Mouse (Mus musculus) lung, postnatal 14 days (tissue): ENCODE results near the gene Asb6.

Source experiments
- DNase-seq: peaks from one replicate; pipeline ENCODE4 v3.0.0; 2021

Gene Asb6

GRCm38 (mm10) chr2:30833644-30834043 lies 3.5 kb upstream of the Asb6 start:
- no peak for DNase-seq

GRCm38 (mm10) chr2:30829315-30829714 lies 818 bp downstream of the Asb6 start:
- no peak for DNase-seq

GRCm38 (mm10) chr2:30827749-30828475 lies 2.2 kb downstream of the Asb6 start:
- DNase-seq, result peak; percentile 97

DNA sequence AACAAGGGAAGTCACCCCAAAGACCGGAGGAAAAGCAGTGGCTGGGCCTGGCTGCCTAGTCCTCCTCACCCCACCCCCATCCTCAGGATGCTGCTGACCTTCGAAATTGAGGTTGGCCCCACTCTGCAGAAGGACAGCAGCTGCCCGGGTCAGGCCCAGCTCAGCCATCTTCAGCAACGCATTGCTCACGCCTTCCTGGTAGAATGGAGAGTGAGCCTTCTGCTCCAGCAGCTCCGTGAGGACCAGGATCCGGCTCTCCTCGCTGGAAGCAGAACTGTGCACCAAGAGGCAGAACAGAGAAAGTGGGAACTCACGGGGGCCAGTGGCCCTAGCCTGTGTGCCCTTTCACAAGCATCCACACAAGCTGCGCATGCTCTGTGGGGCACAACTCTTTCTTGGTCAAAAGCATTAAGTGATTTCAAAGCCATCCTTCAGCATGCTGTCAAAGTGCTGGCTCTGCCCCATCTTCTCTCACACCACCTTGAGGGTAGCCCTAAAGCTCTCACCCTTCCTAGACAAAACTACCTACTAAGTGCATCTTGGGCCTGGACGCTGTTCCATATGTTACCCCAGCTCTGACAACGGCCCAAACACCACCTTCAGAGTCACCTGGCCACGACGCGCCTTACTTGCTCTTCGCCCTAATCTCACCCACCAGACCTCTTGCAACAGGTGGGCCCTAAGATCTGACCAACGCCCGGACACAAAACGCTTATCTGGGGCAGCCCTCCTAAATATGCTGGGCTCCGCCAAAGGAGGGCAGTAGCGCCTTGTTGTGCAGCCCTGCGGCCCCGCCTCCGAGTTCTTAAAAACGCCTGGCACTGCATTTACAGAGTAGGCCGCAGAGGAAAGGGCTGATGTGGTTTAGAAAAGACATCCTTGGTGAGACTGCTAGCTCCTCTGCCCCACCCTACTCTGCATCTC lies 3.0 kb downstream of the Asb6 start:
- peak; percentile 46 for DNase-seq

DNA sequence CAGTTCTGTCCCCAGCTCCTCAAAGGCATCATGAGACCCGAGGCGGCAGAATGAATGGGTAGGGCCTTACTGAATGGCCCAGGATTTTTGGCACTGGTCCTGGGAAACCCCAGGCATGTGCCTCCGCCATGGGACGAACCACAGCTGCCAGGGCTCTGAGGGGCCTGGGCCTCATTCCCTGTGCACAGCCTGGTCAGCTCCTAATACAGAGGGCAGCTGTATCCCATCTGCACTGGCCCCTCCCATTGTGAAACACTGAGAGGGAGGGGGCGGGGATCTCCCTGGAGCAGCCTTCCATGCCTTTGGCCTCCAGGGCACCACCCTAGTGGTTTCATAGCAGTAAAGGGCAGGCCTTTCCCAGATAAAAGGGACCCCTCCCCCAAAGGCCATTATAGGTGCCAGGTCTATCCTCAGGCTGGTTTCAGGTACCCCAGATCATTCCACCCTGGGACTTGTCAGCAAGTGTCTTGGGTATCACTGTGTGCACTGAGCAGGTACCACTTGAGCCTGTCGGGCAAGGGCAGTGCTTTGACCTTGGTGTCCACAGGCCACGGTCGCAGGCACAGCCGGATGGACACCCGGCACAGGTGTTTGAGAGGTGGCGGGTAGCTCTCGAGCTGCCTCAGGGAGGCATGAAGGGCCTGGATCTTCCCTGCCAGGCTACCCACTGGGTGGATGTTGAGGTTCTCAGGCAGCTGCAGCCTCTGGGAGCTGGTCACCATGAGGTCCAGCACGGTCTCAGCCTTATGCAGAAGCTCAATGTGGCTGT lies 6.6 kb downstream of the Asb6 start:
- peak; percentile 75 for DNase-seq

- no peak for DNase-seq
Measured at GRCm38 (mm10) chr2:30822460-30822859, 7.7 kb downstream of the Asb6 start.

- no peak for DNase-seq
Measured at GRCm38 (mm10) chr2:30821073-30821472, 9.1 kb downstream of the Asb6 start.

GRCm38 (mm10) chr2:30819873-30820272 lies 10.3 kb downstream of the Asb6 start:
- no peak for DNase-seq

GRCm38 (mm10) chr2:30816383-30816782 lies 13.8 kb downstream of the Asb6 start:
- DNase-seq, result no peak

DNA sequence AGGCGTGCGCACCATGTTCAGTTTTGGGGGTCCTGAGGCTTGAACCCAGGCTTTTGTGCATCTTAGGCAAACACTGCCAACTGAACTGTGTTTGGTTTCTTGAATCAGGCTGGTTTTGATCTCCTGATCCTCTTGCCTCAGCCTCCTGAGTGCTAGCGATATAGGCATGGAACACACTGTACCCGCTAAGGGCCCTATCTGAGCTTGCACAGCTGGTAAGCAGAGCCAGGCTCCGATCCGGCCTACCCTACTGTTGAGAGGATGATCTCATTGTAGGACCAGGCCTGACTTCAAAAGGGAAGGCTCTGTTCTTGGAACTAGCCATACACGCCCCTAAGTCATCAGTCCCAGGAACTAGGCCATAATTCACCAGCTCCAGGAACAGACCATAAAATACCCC lies 19.6 kb downstream of the Asb6 start:
- DNase-seq, result no peak

- DNase-seq, result peak; percentile 48
Measured at GRCm38 (mm10) chr2:30809503-30809902, 20.6 kb downstream of the Asb6 start.

GRCm38 (mm10) chr2:30808296-30808655 lies 21.9 kb downstream of the Asb6 start:
- no peak for DNase-seq

DNA sequence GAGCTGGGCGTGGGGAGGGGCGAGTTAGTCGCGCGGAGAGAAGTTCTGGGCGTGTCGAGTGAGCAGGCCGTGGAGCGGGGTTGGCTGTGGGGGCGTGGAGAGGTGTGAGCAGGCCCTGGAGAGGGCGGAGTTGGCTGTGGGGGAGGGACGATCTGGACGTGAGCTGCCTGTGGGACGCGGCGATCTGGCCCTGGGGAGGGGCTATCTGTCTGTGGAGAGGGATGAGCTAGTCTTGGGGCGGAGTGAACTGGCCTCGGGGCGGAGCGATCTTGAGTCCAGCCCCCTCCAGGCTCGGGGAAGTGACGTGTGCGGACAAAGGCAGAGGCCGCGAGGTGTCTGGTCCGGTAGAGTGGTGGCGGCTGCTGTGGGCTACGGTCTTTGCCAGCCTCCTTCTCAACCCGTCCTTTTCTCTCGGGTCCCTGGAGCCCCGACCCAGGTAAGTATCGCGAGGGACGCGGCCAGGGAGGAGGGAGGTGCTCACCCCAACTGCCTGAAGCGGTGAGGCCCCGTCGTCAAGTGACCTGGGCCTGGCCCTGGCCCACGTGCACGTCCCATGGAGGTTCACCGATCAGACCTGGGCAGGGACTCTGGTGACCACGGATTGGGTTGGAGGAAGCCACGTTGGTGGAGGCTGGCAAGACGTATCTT lies 22.4 kb downstream of the Asb6 start, which contains the start of gene Ntmt1:
Gene Ntmt1 (plus strand): TSS at position 179 of the 648 bp plus-strand sequence.
- DNase-seq, result peak; percentile 99

DNA sequence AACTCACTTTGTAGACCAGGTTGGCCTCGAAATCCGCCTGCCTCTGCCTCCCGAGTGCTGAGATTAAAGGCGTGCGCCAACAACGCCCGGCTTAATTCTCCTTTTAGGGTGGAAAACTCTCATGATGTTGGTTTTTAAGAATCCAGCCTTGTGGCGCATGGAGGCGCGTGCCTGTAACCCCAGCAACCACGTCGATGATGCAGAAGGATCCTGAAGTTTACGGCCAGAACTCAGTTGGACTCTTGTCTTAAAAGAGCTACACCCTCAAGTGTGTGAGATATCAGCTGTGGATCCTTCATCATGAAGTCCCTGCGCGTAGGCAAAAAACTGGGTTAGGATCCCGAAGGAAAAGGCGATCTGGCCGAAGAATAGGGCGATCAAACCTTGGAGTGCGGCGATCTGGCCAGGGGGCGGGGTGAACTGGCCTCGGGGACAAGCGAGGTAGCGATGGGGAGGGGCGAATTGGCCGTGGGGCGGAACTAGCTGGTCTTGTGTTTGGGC lies 22.9 kb downstream of the Asb6 start:
- no peak for DNase-seq

DNA sequence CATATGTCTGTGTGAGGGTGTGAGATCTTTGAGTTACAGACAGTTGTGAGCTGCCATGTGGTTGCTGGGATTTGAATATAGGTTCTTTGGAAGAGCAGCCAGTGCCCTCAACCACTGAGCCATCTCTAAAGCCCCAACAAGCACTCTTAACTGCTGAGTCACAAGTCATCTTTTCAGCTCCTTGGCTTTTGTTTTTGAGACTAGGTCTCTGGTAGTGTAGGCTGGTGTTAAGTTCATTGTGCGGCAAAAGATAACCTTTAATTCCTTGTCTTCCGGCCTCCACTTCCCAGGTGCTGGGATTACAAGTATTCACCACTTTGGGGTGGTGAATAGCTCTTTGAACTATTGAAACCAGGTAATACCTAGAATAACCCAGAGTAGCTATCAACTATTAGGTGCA lies 24.1 kb downstream of the Asb6 start:
- no peak for DNase-seq

DNA sequence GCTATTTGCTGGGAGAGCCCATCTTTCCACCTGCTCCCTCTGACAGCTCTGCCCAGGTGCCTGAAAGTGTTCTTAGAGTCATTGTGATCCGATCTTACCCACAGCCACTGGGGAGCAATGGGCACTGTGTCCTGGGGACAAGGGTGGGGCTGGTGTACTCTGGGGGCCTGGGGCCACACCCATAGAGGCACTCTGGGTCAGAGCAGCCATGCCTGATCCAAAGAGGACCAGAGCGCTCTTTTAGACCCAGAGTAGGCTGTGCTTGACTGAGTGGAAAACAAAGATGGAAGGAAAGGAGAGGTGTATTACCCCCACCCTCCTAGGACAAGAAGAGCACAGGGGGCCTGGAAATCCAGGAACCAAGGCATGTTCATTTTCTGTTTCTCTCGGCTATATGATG lies 26.5 kb downstream of the Asb6 start, which contains the start of gene 1700001O22Rik:
Gene 1700001O22Rik (minus strand): TSS at position 58 of the 400 bp plus-strand sequence.
- DNase-seq, result no peak

DNA sequence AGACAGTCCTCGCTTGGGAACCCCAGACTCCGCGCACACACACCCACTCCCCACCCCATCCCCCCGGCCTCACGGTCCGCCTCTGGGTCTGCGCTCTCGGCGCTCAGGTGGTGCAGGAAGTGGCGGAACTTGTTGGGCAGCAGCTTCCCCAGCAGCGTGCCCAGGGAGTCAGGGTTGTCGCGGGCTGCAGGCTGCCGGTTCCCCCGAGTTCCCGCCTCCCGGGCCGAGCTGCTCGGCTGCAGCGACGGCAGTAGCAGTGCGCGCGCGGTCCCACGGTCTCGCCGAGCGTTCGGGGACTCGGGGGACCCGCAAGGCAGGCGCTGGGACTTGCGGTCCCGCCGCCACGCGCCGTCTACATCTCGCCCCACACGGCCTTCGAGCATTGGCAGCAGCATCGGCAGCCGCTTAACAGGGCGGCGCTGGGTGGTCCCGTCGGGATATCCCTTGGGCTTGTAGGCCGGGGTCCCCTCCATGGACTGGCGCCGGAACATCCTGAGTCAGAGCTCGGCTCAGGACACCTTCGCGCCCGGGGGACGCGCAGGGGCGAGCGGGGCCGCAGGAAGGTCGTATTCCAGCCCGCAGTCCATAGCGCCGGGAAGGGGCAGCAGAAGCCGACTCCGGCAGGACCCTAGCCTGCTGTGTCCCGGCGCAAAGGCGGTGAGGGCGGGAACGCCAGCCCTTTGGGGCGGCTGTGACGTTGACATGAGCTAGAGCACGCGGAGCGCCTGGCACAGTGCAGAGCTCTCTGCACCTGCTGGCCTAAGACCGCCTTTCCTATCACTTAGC lies 28.9 kb downstream of the Asb6 start:
- DNase-seq, result peak; percentile 25

- DNase-seq, result no peak
Measured at GRCm38 (mm10) chr2:30800671-30801066, 29.5 kb downstream of the Asb6 start.

DNA sequence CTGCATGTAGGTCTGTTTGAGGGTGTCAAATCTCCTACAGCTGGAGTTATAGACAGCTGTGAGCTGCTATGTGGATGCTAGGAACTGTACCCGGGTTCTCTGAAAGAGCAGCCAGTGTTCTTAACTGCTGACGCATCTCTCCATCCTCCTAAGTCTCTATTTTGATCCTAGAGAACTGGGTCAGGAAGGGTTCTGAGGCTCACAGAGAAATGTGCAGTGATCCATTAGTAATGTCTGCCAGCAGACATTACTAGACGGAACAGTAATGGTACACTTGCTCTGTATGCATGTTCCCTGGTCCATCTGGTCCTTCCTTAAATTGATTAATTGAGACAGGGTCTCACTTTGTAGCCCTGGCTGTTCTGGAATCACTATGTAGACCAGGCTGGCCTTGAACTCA lies 30.7 kb downstream of the Asb6 start:
- no peak for DNase-seq

- peak; percentile 80 for DNase-seq
Measured at GRCm38 (mm10) chr2:30796382-30796781, 33.8 kb downstream of the Asb6 start.

DNA sequence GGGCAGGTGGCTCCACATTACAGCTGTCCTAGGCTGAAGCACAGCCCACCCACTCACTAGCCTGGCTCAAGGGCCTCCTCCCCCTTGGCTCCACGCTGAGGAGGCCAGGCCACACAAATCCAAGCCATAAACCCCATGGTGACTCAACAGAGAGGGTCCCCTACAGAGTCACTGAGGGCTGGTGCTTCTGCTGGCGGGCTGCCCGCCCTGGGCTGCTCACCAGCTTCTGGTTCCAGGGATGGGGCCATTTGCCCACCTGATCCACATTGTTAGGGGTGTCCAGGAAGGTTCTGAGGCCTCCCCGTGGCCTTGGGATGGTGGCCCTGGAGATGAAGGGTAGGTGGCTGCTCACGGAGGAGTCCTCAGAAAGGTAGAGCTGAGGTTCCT lies 34.3 kb downstream of the Asb6 start:
- no peak for DNase-seq
